Mouse (Mus musculus) E14TG2a.4 (cell line): ENCODE data around the gene Ttyh1.

Source experiments
- H3K27me3 ChIP-seq: 2 replicates; pipeline ENCODE4 v1.6.1; 2014; ENCODE audit warnings: low read length, control low read depth; ENCODE audit not compliant: insufficient read depth
- H3K36me3 ChIP-seq: 2 replicates; pipeline ENCODE4 v1.6.1; 2014; ENCODE audit warnings: low read length, control low read depth; ENCODE audit not compliant: insufficient read depth
- H3K4me1 ChIP-seq: replicated peaks from 2 replicates; pipeline ENCODE4 v1.6.1; 2014; ENCODE audit warnings: low read depth, low read length, control low read depth
- H3K4me3 ChIP-seq: replicated peaks from 2 replicates; pipeline ENCODE4 v1.5.1; 2014; ENCODE audit warnings: mild to moderate bottlenecking, low read length
- H3K9me3 ChIP-seq: 2 replicates; pipeline ENCODE4 v1.6.1; 2014; ENCODE audit warnings: low read length, control low read depth
- CTCF ChIP-seq: conservative IDR thresholded peaks from 2 replicates; pipeline ENCODE4 v1.5.1; 2014; ENCODE audit warnings: low read length
- NANOG ChIP-seq: IDR thresholded peaks from 2 replicates; pipeline ENCODE4 v1.6.1; 2014; ENCODE audit warnings: borderline replicate concordance, low read length, mixed read lengths
- POU5F1 ChIP-seq: IDR thresholded peaks from 2 replicates; pipeline ENCODE4 v1.6.1; 2014; ENCODE audit warnings: low read length, borderline replicate concordance

The Ttyh1 gene

GRCm38 (mm10) chr7:4164090-4164910 lies 45.1 kb downstream of the Ttyh1 start, which contains the start of gene Cdc42ep5:
Cdc42ep5 (minus strand) TSS chr7:4164860.
- TF ChIP-seq NANOG, result no peak
- TF ChIP-seq CTCF, result no peak
- TF ChIP-seq POU5F1, result no peak
- H3K36me3 ChIP-seq, result no peaks in the 10 kb centered on the region
- H3K4me3 ChIP-seq, result peak within 1 kb of the TSS; percentile 81
- H3K4me1 ChIP-seq, result peaks cover 38% of the 10 kb centered on the region
- H3K27me3 ChIP-seq, result no peaks in the 10 kb centered on the region
- H3K9me3 ChIP-seq, result no peaks in the 10 kb centered on the region

GRCm38 (mm10) chr7:4165286-4165685 lies 46.1 kb downstream of the Ttyh1 start:
- Histone ChIP-seq H3K9me3 (peaks cover 3% of the 10 kb centered on the region), H3K4me1 (peaks cover 38% of the 10 kb centered on the region), H3K4me3 (no peak overlapping the region), H3K27me3 (no peaks in the 10 kb centered on the region), H3K36me3 (no peaks in the 10 kb centered on the region)
- TF ChIP-seq POU5F1 (no peak), NANOG (no peak), CTCF (no peak)

GRCm38 (mm10) chr7:4167098-4167497 lies 47.9 kb downstream of the Ttyh1 start:
- H3K27me3 ChIP-seq, result no peaks in the 10 kb centered on the region
- H3K36me3 ChIP-seq, result no peaks in the 10 kb centered on the region
- TF ChIP-seq NANOG (no peak), POU5F1 (no peak), CTCF (no peak)
- peaks cover 38% of the 10 kb centered on the region for H3K4me1 ChIP-seq
- no peak overlapping the region for H3K4me3 ChIP-seq
- peaks cover 14% of the 10 kb centered on the region for H3K9me3 ChIP-seq

- peaks cover 11% of the 10 kb centered on the region for H3K4me1 ChIP-seq
- no peak overlapping the region for H3K4me3 ChIP-seq
- no peaks in the 10 kb centered on the region for H3K27me3 ChIP-seq
- H3K36me3 ChIP-seq, result no peaks in the 10 kb centered on the region
- no peak for TF ChIP-seq POU5F1
- no peak for TF ChIP-seq CTCF
- no peak for TF ChIP-seq NANOG
- peaks cover 14% of the 10 kb centered on the region for H3K9me3 ChIP-seq
These were observed 51.2 kb downstream of the Ttyh1 start for GRCm38 (mm10) chr7:4170193-4170938.

- Histone ChIP-seq H3K27me3 (no peaks in the 10 kb centered on the region), H3K4me1 (no peaks in the 10 kb centered on the region), H3K4me3 (no peak overlapping the region), H3K9me3 (no peaks in the 10 kb centered on the region), H3K36me3 (no peaks in the 10 kb centered on the region)
- TF ChIP-seq POU5F1 (no peak), NANOG (no peak), CTCF (no peak)
These were observed 59.2 kb downstream of the Ttyh1 start for GRCm38 (mm10) chr7:4178438-4178837.
